Mouse (Mus musculus) intestine, postnatal 0 days (tissue): ENCODE measurements at regions not wholly inside any gene's neighbourhood (a gene's known extent, or its start where the extent isn't known, plus 50 kb on each side); places are given as distances from the start of the nearest gene placed in this dataset.

ENCODE experiments used
- ATAC-seq: fragments of 200-750 bp; cut with Nextera tagmentation; 2 replicates; pipeline ENCODE4 v1.8.0; 2017; ENCODE audit warnings: mild to moderate bottlenecking, moderate TSS enrichment, moderate library complexity
- H3K27ac ChIP-seq: fragments of 300-500 bp; sonication (generic); 2 replicates; pipeline ENCODE4 v1.5.1; 2014; ENCODE audit warnings: mild to moderate bottlenecking, low read depth, low read length, moderate library complexity
- H3K27me3 ChIP-seq: fragments of 300-500 bp; sonication (generic); replicated peaks from 2 replicates; pipeline ENCODE4 v1.6.1; 2014; ENCODE audit warnings: low read length, mixed read lengths; ENCODE audit not compliant: control insufficient read depth, insufficient read depth
- H3K36me3 ChIP-seq: fragments of 300-500 bp; sonication (generic); 2 replicates; pipeline ENCODE4 v1.6.1; 2014; ENCODE audit warnings: mild to moderate bottlenecking, moderate library complexity; ENCODE audit not compliant: control insufficient read depth, insufficient read depth
- H3K4me1 ChIP-seq: fragments of 300-500 bp; sonication (generic); replicated peaks from 2 replicates; pipeline ENCODE4 v1.6.1; 2014; ENCODE audit warnings: antibody characterized with exemption, low read length, mixed read lengths; ENCODE audit not compliant: control insufficient read depth, insufficient read depth
- H3K4me2 ChIP-seq: fragments of 300-500 bp; sonication (generic); replicated peaks from 2 replicates; pipeline ENCODE4 v1.6.1; 2014; ENCODE audit warnings: low read depth, mild to moderate bottlenecking, moderate library complexity
- H3K4me3 ChIP-seq: fragments of 300-500 bp; sonication (generic); 2 replicates; pipeline ENCODE4 v1.5.1; 2014; ENCODE audit warnings: low read depth, low read length
- H3K9ac ChIP-seq: fragments of 300-500 bp; sonication (generic); 2 replicates; pipeline ENCODE4 v1.6.1; 2014; ENCODE audit warnings: mild to moderate bottlenecking, low read depth, low read length
- H3K9me3 ChIP-seq: fragments of 300-500 bp; sonication (generic); 2 replicates; pipeline ENCODE4 v1.6.1; 2016; ENCODE audit warnings: mixed run types; ENCODE audit not compliant: control insufficient read depth
- CTCF ChIP-seq: sonication (generic); IDR thresholded peaks from 2 replicates; pipeline ENCODE4 v1.5.1; 2016; ENCODE audit warnings: low read depth, mild to moderate bottlenecking, control low read depth, antibody characterized with exemption, moderate library complexity
- WGBS: fragments of 180-500 bp; shearing (Covaris S2); extraction: QIAGEN DNeasy Blood & Tissue Kit; methylation state at CpG from one replicate; pipeline ENCODE4 v1.1.7; 2014; 5-methylcytosine and 5-hydroxymethylcytosine counted together

- TF ChIP-seq CTCF = peak; percentile 42
- no peak overlapping the region for H3K9ac ChIP-seq
- ATAC-seq = no peak
- H3K4me2 ChIP-seq = no peak overlapping the region
- H3K4me3 ChIP-seq = no peak overlapping the region
- H3K9me3 ChIP-seq = no peaks in the 10 kb centered on the region
- no peak overlapping the region for H3K27ac ChIP-seq
- no peaks in the 10 kb centered on the region for H3K27me3 ChIP-seq
- no peaks in the 10 kb centered on the region for H3K36me3 ChIP-seq
- 73% methylated on average over 3 of the region's 3 CpGs for WGBS
- no peaks in the 10 kb centered on the region for H3K4me1 ChIP-seq
These were observed 163.1 kb upstream of the Kdm8 start for GRCm38 (mm10) chr7:125281371-125281770.

GRCm38 (mm10) chr7:125295226-125295625 is 149.2 kb upstream of the Kdm8 start:
- H3K4me3 ChIP-seq = no peak overlapping the region
- WGBS = 54% methylated on average over 2 of the region's 2 CpGs
- H3K4me1 ChIP-seq = no peaks in the 10 kb centered on the region
- no peaks in the 10 kb centered on the region for H3K9me3 ChIP-seq
- no peak for ATAC-seq
- H3K27ac ChIP-seq = no peak overlapping the region
- H3K36me3 ChIP-seq = no peaks in the 10 kb centered on the region
- no peaks in the 10 kb centered on the region for H3K27me3 ChIP-seq
- H3K9ac ChIP-seq = no peak overlapping the region
- TF ChIP-seq CTCF = no peak
- no peak overlapping the region for H3K4me2 ChIP-seq

- H3K4me1 ChIP-seq = no peaks in the 10 kb centered on the region
- no peaks in the 10 kb centered on the region for H3K27me3 ChIP-seq
- H3K9ac ChIP-seq = no peak overlapping the region
- no peak overlapping the region for H3K4me3 ChIP-seq
- H3K4me2 ChIP-seq = no peak overlapping the region
- 82% methylated on average over 3 of the region's 3 CpGs for WGBS
- no peak for TF ChIP-seq CTCF
- ATAC-seq = no peak
- no peak overlapping the region for H3K27ac ChIP-seq
- no peaks in the 10 kb centered on the region for H3K36me3 ChIP-seq
- no peaks in the 10 kb centered on the region for H3K9me3 ChIP-seq
These were observed 136.0 kb upstream of the Kdm8 start for GRCm38 (mm10) chr7:125308433-125308832.

- ATAC-seq = no peak
- Histone ChIP-seq H3K27me3 (no peaks in the 10 kb centered on the region), H3K4me1 (no peaks in the 10 kb centered on the region), H3K4me3 (no peak overlapping the region), H3K27ac (no peak overlapping the region), H3K36me3 (no peaks in the 10 kb centered on the region), H3K4me2 (no peak overlapping the region), H3K9ac (no peak overlapping the region), H3K9me3 (no peaks in the 10 kb centered on the region)
- no peak for TF ChIP-seq CTCF
- 71% methylated on average over 4 of the region's 4 CpGs for WGBS
These were observed 133.5 kb upstream of the Kdm8 start for GRCm38 (mm10) chr7:125310971-125311370.

- no peak for ATAC-seq
- Histone ChIP-seq H3K9ac (no peak overlapping the region), H3K4me3 (no peak overlapping the region), H3K27ac (no peak overlapping the region), H3K27me3 (no peaks in the 10 kb centered on the region), H3K36me3 (no peaks in the 10 kb centered on the region), H3K9me3 (no peaks in the 10 kb centered on the region), H3K4me2 (no peak overlapping the region), H3K4me1 (no peaks in the 10 kb centered on the region)
- 86% methylated on average over 3 of the region's 3 CpGs for WGBS
- no peak for TF ChIP-seq CTCF
These were observed 130.9 kb upstream of the Kdm8 start for GRCm38 (mm10) chr7:125313604-125314003.

GRCm38 (mm10) chr7:125334769-125335168 is 109.7 kb upstream of the Kdm8 start:
- Histone ChIP-seq H3K36me3 (no peaks in the 10 kb centered on the region), H3K4me1 (no peaks in the 10 kb centered on the region), H3K4me3 (no peak overlapping the region), H3K9ac (no peak overlapping the region), H3K9me3 (no peaks in the 10 kb centered on the region), H3K27ac (no peak overlapping the region), H3K27me3 (no peaks in the 10 kb centered on the region), H3K4me2 (no peak overlapping the region)
- no peak for ATAC-seq
- WGBS = 59% methylated on average over 2 of the region's 2 CpGs
- no peak for TF ChIP-seq CTCF

GRCm38 (mm10) chr7:125335586-125336165 is 108.8 kb upstream of the Kdm8 start:
- no peak overlapping the region for H3K27ac ChIP-seq
- H3K27me3 ChIP-seq = no peaks in the 10 kb centered on the region
- no peak overlapping the region for H3K4me2 ChIP-seq
- no peak overlapping the region for H3K4me3 ChIP-seq
- H3K9me3 ChIP-seq = no peaks in the 10 kb centered on the region
- no peak overlapping the region for H3K9ac ChIP-seq
- no peak for TF ChIP-seq CTCF
- no peak for ATAC-seq
- H3K4me1 ChIP-seq = no peaks in the 10 kb centered on the region
- WGBS = 66% methylated on average over 3 of the region's 3 CpGs
- H3K36me3 ChIP-seq = no peaks in the 10 kb centered on the region
